Mouse (Mus musculus) stomach, postnatal 0 days (tissue): ENCODE data around the gene Zfp952.

ENCODE experiments used
- CTCF ChIP-seq: IDR thresholded peaks from 2 replicates; pipeline ENCODE4 v1.5.1; 2016; ENCODE audit warnings: antibody characterized with exemption, low read depth, mild to moderate bottlenecking, moderate library complexity
- EP300 ChIP-seq: optimal IDR thresholded peaks from 2 replicates; pipeline ENCODE3; 2016; ENCODE audit warnings: antibody characterized with exemption

GRCm38 (mm10) chr17:32981361-32981760 lies 11.6 kb upstream of the Zfp952 start:
- TF ChIP-seq EP300: no peak
- no peak for TF ChIP-seq CTCF
